Mouse (Mus musculus): Measurements from ENCODE around the gene Adamtsl3. TPM values are rescaled to one million over a fixed set of nuclear protein-coding genes. Genes with fewer than 3 reads are reported as not detected.

Adamtsl3 gene
- polyA plus RNA-seq, 1 experiment = 0.34 TPM

DNA sequence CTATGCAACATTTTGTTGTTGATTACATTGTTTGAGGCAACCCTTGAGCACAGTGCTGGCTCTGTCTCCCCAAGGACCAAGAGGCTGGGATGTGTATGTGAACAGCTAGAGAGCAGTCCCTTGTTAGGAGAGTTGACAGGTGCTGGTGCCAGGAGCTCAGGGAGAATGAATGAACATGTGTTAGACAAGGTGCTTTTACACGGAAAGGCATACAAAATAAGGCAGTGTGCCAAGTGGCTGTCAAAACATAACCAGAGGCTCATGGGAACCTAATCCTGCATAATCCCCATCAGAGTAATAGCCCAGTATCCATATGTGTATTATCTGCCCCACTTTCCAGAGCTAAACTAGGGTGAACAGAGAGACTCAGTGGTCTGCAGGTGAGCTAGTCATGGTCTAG lies 1.5 kb upstream of the Adamtsl3 start:
- Histone ChIP-seq H3K4me3 (ENCODE audit: low read depth, low read length) (no peak overlapping the region), H3K27me3 (ENCODE audit: control insufficient read depth, insufficient read depth, low read length, poor library complexity, severe bottlenecking) (peaks cover 10% of the 10 kb centered on the region), H3K9me3 (replicated peaks; ENCODE audit: control insufficient read depth, insufficient read depth, low read length, poor library complexity, severe bottlenecking) (no peaks in the 10 kb centered on the region), H3K36me3 (ENCODE audit: control insufficient read depth, insufficient read depth, low read length, poor library complexity, severe bottlenecking) (no peaks in the 10 kb centered on the region), H3K27ac (ENCODE audit: insufficient read depth, low read length) (no peak overlapping the region), H3K9ac (ENCODE audit: low read depth, poor library complexity, severe bottlenecking) (no peak overlapping the region), H3K4me1 (ENCODE audit: control insufficient read depth, insufficient read depth, low read length) (no peaks in the 10 kb centered on the region)
- no peak for TF ChIP-seq EP300 (IDR thresholded peaks at IDR 0.05; ENCODE audit: insufficient read depth, low read depth, low read length)
- TF ChIP-seq CTCF (IDR thresholded peaks at IDR 0.05; ENCODE audit: low read depth, low read length) = no peak
- no peak for TF ChIP-seq POLR2A (IDR thresholded peaks at IDR 0.05; ENCODE audit: insufficient read depth, low read length)

- H3K9me3 ChIP-seq (replicated peaks; ENCODE audit: control insufficient read depth, insufficient read depth, low read length, poor library complexity, severe bottlenecking) = no peaks in the 10 kb centered on the region
- H3K36me3 ChIP-seq (ENCODE audit: control insufficient read depth, insufficient read depth, low read length, poor library complexity, severe bottlenecking) = no peaks in the 10 kb centered on the region
- TF ChIP-seq CTCF (IDR thresholded peaks at IDR 0.05; ENCODE audit: low read depth, low read length) (no peak), POLR2A (IDR thresholded peaks at IDR 0.05; ENCODE audit: insufficient read depth, low read length) (no peak), EP300 (IDR thresholded peaks at IDR 0.05; ENCODE audit: insufficient read depth, low read depth, low read length) (no peak)
- no peaks in the 10 kb centered on the region for H3K4me1 ChIP-seq (ENCODE audit: control insufficient read depth, insufficient read depth, low read length)
- no peak overlapping the region for H3K9ac ChIP-seq (ENCODE audit: low read depth, poor library complexity, severe bottlenecking)
- H3K4me3 ChIP-seq (ENCODE audit: low read depth, low read length) = peak overlapping the region; percentile 39
- H3K27me3 ChIP-seq (ENCODE audit: control insufficient read depth, insufficient read depth, low read length, poor library complexity, severe bottlenecking) = peaks cover 10% of the 10 kb centered on the region
- no peak overlapping the region for H3K27ac ChIP-seq (ENCODE audit: insufficient read depth, low read length)
These were observed 638 bp downstream of the Adamtsl3 start for GRCm38 (mm10) chr7:82336132-82336531.

DNA sequence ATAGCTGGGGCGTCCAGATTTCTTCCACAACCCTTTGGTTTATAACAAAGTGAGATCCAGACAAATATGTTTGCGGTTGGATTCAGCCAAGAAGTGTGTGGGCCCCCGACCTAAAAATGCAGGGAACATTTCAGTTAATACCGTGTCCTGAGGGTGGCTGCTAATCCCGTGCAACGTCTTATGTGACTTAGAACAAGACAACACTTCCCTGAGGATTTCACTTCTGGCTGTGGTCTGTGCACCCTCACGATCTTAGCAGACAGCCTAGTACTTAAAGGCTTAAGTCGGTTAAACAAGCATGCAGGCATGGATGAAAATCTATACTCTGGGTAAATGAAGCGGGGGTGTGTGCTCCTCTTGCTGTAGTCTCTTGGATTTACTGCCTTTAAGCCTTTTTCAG lies 2.6 kb downstream of the Adamtsl3 start:
- no peak overlapping the region for H3K4me3 ChIP-seq (ENCODE audit: low read depth, low read length)
- no peaks in the 10 kb centered on the region for H3K4me1 ChIP-seq (ENCODE audit: control insufficient read depth, insufficient read depth, low read length)
- TF ChIP-seq POLR2A (IDR thresholded peaks at IDR 0.05; ENCODE audit: insufficient read depth, low read length) = no peak
- TF ChIP-seq EP300 (IDR thresholded peaks at IDR 0.05; ENCODE audit: insufficient read depth, low read depth, low read length) = no peak
- no peak for TF ChIP-seq CTCF (IDR thresholded peaks at IDR 0.05; ENCODE audit: low read depth, low read length)
- no peaks in the 10 kb centered on the region for H3K9me3 ChIP-seq (replicated peaks; ENCODE audit: control insufficient read depth, insufficient read depth, low read length, poor library complexity, severe bottlenecking)
- H3K9ac ChIP-seq (ENCODE audit: low read depth, poor library complexity, severe bottlenecking) = no peak overlapping the region
- no peaks in the 10 kb centered on the region for H3K36me3 ChIP-seq (ENCODE audit: control insufficient read depth, insufficient read depth, low read length, poor library complexity, severe bottlenecking)
- H3K27me3 ChIP-seq (ENCODE audit: control insufficient read depth, insufficient read depth, low read length, poor library complexity, severe bottlenecking) = peaks cover 10% of the 10 kb centered on the region
- H3K27ac ChIP-seq (ENCODE audit: insufficient read depth, low read length) = no peak overlapping the region

DNA sequence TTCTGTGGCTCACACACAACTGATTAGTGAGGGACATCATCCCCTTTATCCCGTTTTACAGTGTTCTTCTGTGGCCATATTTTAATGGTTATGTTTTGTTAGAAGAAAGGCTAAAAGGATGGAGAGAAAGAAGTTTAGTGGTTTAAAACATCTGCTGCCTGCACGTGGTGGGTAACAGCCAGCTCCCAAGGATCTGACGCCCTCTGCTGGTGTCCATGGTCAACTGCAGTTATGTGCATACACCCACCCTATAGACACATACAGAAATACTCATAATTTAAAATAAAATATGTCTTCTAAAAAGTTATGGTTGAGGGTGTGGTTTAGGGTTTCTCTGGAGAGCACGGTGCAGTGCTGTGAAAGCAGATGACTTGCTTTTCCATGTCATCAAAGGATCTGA lies 3.0 kb downstream of the Adamtsl3 start:
- no peaks in the 10 kb centered on the region for H3K36me3 ChIP-seq (ENCODE audit: control insufficient read depth, insufficient read depth, low read length, poor library complexity, severe bottlenecking)
- peak; percentile 42 for TF ChIP-seq CTCF (IDR thresholded peaks at IDR 0.05; ENCODE audit: low read depth, low read length)
- no peak for TF ChIP-seq EP300 (IDR thresholded peaks at IDR 0.05; ENCODE audit: insufficient read depth, low read depth, low read length)
- H3K27me3 ChIP-seq (ENCODE audit: control insufficient read depth, insufficient read depth, low read length, poor library complexity, severe bottlenecking) = peaks cover 10% of the 10 kb centered on the region

GRCm38 (mm10) chr7:82339214-82339613 lies 3.7 kb downstream of the Adamtsl3 start:
- peaks cover 10% of the 10 kb centered on the region for H3K27me3 ChIP-seq (ENCODE audit: control insufficient read depth, insufficient read depth, low read length, poor library complexity, severe bottlenecking)

More for the DNA sequence above, 3.0 kb downstream of the Adamtsl3 start:
- H3K4me3 ChIP-seq (ENCODE audit: low read depth, low read length) = no peak overlapping the region
- H3K4me1 ChIP-seq (ENCODE audit: control insufficient read depth, insufficient read depth, low read length) = no peaks in the 10 kb centered on the region
- no peak overlapping the region for H3K9ac ChIP-seq (ENCODE audit: low read depth, poor library complexity, severe bottlenecking)
- H3K27ac ChIP-seq (ENCODE audit: insufficient read depth, low read length) = no peak overlapping the region
- no peaks in the 10 kb centered on the region for H3K9me3 ChIP-seq (replicated peaks; ENCODE audit: control insufficient read depth, insufficient read depth, low read length, poor library complexity, severe bottlenecking)

DNA sequence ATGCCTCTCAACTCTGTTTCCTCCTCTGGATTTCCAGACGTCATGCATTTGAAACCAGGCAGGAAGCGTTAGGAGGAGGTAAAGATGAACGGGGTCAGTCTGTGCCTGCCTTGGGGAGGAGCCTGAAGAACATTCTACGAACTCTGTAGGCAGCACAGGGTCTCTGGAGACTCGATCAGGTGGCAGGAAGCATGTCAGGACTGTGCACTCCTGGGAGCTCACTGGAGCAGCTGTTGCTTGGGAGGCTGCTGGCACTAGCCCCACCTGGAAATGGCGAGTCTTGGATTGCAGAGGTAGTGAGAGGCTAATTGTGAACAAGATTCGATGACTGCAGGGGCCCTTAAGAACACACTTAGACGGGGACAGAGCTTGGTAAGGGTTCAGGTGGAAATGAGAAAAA lies 6.0 kb downstream of the Adamtsl3 start:
- Histone ChIP-seq H3K4me1 (ENCODE audit: control insufficient read depth, insufficient read depth, low read length) (no peaks in the 10 kb centered on the region), H3K4me3 (ENCODE audit: low read depth, low read length) (no peak overlapping the region), H3K36me3 (ENCODE audit: control insufficient read depth, insufficient read depth, low read length, poor library complexity, severe bottlenecking) (no peaks in the 10 kb centered on the region), H3K9me3 (replicated peaks; ENCODE audit: control insufficient read depth, insufficient read depth, low read length, poor library complexity, severe bottlenecking) (no peaks in the 10 kb centered on the region), H3K9ac (ENCODE audit: low read depth, poor library complexity, severe bottlenecking) (no peak overlapping the region), H3K27me3 (ENCODE audit: control insufficient read depth, insufficient read depth, low read length, poor library complexity, severe bottlenecking) (peaks cover 5% of the 10 kb centered on the region), H3K27ac (ENCODE audit: insufficient read depth, low read length) (no peak overlapping the region)
- TF ChIP-seq POLR2A (IDR thresholded peaks at IDR 0.05; ENCODE audit: insufficient read depth, low read length) (no peak), EP300 (IDR thresholded peaks at IDR 0.05; ENCODE audit: insufficient read depth, low read depth, low read length) (no peak), CTCF (IDR thresholded peaks at IDR 0.05; ENCODE audit: low read depth, low read length) (no peak)

More at GRCm38 (mm10) chr7:82339214-82339613, 3.7 kb downstream of the Adamtsl3 start:
- Histone ChIP-seq H3K36me3 (ENCODE audit: control insufficient read depth, insufficient read depth, low read length, poor library complexity, severe bottlenecking) (no peaks in the 10 kb centered on the region), H3K4me3 (ENCODE audit: low read depth, low read length) (no peak overlapping the region), H3K9me3 (replicated peaks; ENCODE audit: control insufficient read depth, insufficient read depth, low read length, poor library complexity, severe bottlenecking) (no peaks in the 10 kb centered on the region), H3K27ac (ENCODE audit: insufficient read depth, low read length) (no peak overlapping the region), H3K4me1 (ENCODE audit: control insufficient read depth, insufficient read depth, low read length) (no peaks in the 10 kb centered on the region), H3K9ac (ENCODE audit: low read depth, poor library complexity, severe bottlenecking) (no peak overlapping the region)
- TF ChIP-seq EP300 (IDR thresholded peaks at IDR 0.05; ENCODE audit: insufficient read depth, low read depth, low read length) (no peak), CTCF (IDR thresholded peaks at IDR 0.05; ENCODE audit: low read depth, low read length) (peak; percentile 7)

All from ES-Bruce4 (cell line).